Mouse (Mus musculus) heart, postnatal 0 days (tissue): Measurements from ENCODE around the gene Dld.

ENCODE experiments used
- CTCF ChIP-seq: IDR thresholded peaks from 2 replicates; pipeline ENCODE4 v1.5.1; 2016; ENCODE audit warnings: antibody characterized with exemption, control low read depth, low read depth
- EP300 ChIP-seq: IDR thresholded peaks from 2 replicates; pipeline ENCODE4 v1.6.1; 2016; ENCODE audit warnings: antibody characterized with exemption, low read depth

DNA sequence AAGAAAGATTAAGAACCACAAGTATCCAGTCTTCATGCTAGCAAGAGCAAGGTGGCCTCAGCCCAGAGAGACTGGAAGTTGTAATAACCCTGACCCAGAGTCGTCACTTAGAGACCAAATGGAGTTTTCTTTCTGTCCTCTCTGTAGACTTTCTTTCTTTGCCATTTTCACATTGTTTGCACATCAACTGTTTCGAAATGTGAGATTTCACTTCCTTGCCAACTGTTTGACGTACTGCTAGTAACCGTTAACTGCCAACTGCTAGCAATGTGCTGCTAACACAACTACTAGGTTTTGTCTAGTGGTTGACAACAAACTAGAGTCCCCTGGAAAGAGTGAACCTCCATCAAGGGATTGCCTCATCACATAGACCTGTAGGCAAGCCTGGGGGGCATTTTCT is 68.1 kb downstream of the Dld start:
- TF ChIP-seq CTCF (no peak), EP300 (no peak)
